Mouse (Mus musculus): Measurements from ENCODE around the gene Ric1. TPM values are rescaled to one million over a fixed set of nuclear protein-coding genes. Genes with fewer than 3 reads are reported as not detected.
A peak's percentile ranks its signal among the peaks of the same experiment; 100 is the strongest.

Gene Ric1
- total and polyA plus RNA-seq, 3 experiments = 9.2 to 20.6 (median 16.9) TPM

- no peak overlapping the region for H3K4me3 ChIP-seq
- WGBS = 90% methylated on average over 4 of the region's 4 CpGs
- DNase-seq = no peak
- TF ChIP-seq EP300 (IDR thresholded peaks at IDR 0.05; ENCODE audit: insufficient read depth, low read depth, low read length) (no peak), POLR2A (IDR thresholded peaks at IDR 0.05; ENCODE audit: insufficient read depth, low read depth, low read length) (no peak), CTCF (IDR thresholded peaks at IDR 0.05) (no peak)
- H3K27me3 ChIP-seq (ENCODE audit: control insufficient read depth, insufficient read depth, low read length) = no peaks in the 10 kb centered on the region
- H3K9ac ChIP-seq (ENCODE audit: low read depth, low read length) = no peak overlapping the region
- intact Hi-C loops (cut with DNase I) = no loop called here
- H3K4me1 ChIP-seq (ENCODE audit: control insufficient read depth, insufficient read depth, low read length) = no peaks in the 10 kb centered on the region
- no peaks in the 10 kb centered on the region for H3K79me2 ChIP-seq (replicated peaks; ENCODE audit: control insufficient read depth, insufficient read depth, low read length)
- no peak overlapping the region for H3K27ac ChIP-seq
- H3K36me3 ChIP-seq (ENCODE audit: control insufficient read depth, insufficient read depth, low read length) = peaks cover 7% of the 10 kb centered on the region; the same call in 1 of the 2 replicates
These were observed 86.1 kb downstream of the Ric1 start for GRCm38 (mm10) chr19:29608212-29608611.

- Histone ChIP-seq H3K9ac (ENCODE audit: low read depth, low read length) (no peak overlapping the region), H3K4me3 (no peak overlapping the region), H3K36me3 (ENCODE audit: control insufficient read depth, insufficient read depth, low read length) (peaks cover 7% of the 10 kb centered on the region; the same call in 1 of the 2 replicates), H3K27me3 (ENCODE audit: control insufficient read depth, insufficient read depth, low read length) (no peaks in the 10 kb centered on the region), H3K4me1 (ENCODE audit: control insufficient read depth, insufficient read depth, low read length) (no peaks in the 10 kb centered on the region), H3K27ac (no peak overlapping the region), H3K79me2 (replicated peaks; ENCODE audit: control insufficient read depth, insufficient read depth, low read length) (no peaks in the 10 kb centered on the region)
- intact Hi-C loops (cut with DNase I) = no loop called here
- TF ChIP-seq EP300 (IDR thresholded peaks at IDR 0.05; ENCODE audit: insufficient read depth, low read depth, low read length) = no peak
- no peak for TF ChIP-seq CTCF (IDR thresholded peaks at IDR 0.05)
- no peak for TF ChIP-seq POLR2A (IDR thresholded peaks at IDR 0.05; ENCODE audit: insufficient read depth, low read depth, low read length)
- no peak for DNase-seq
- 40% methylated on average over 10 of the region's 10 CpGs for WGBS
These were observed 88.8 kb downstream of the Ric1 start for GRCm38 (mm10) chr19:29610907-29611306.

GRCm38 (mm10) chr19:29612102-29612501, 90.0 kb downstream of the Ric1 start:
- Histone ChIP-seq H3K27ac (no peak overlapping the region), H3K79me2 (replicated peaks; ENCODE audit: control insufficient read depth, insufficient read depth, low read length) (no peaks in the 10 kb centered on the region), H3K4me3 (no peak overlapping the region), H3K27me3 (ENCODE audit: control insufficient read depth, insufficient read depth, low read length) (no peaks in the 10 kb centered on the region), H3K9ac (ENCODE audit: low read depth, low read length) (no peak overlapping the region), H3K36me3 (ENCODE audit: control insufficient read depth, insufficient read depth, low read length) (peaks cover 7% of the 10 kb centered on the region; the same call in 1 of the 2 replicates), H3K4me1 (ENCODE audit: control insufficient read depth, insufficient read depth, low read length) (no peaks in the 10 kb centered on the region)
- no peak for DNase-seq
- no peak for TF ChIP-seq POLR2A (IDR thresholded peaks at IDR 0.05; ENCODE audit: insufficient read depth, low read depth, low read length)
- TF ChIP-seq EP300 (IDR thresholded peaks at IDR 0.05; ENCODE audit: insufficient read depth, low read depth, low read length) = no peak
- no peak for TF ChIP-seq CTCF (IDR thresholded peaks at IDR 0.05)
- 67% methylated on average over 2 of the region's 2 CpGs for WGBS
- intact Hi-C loops (cut with DNase I) = no loop called here

- no peaks in the 10 kb centered on the region for H3K36me3 ChIP-seq (ENCODE audit: control insufficient read depth, insufficient read depth, low read length)
- TF ChIP-seq CTCF (IDR thresholded peaks at IDR 0.05) (no peak), POLR2A (IDR thresholded peaks at IDR 0.05; ENCODE audit: insufficient read depth, low read depth, low read length) (no peak), EP300 (IDR thresholded peaks at IDR 0.05; ENCODE audit: insufficient read depth, low read depth, low read length) (no peak)
- H3K4me1 ChIP-seq (ENCODE audit: control insufficient read depth, insufficient read depth, low read length) = peaks cover 3% of the 10 kb centered on the region
- intact Hi-C loops (cut with DNase I) = no loop called here
- 35% methylated on average over 8 of the region's 9 CpGs for WGBS
- DNase-seq = peak in 1 of 2 experiments; percentile 6
- H3K4me3 ChIP-seq = peak overlapping the region; percentile 22
- H3K79me2 ChIP-seq (replicated peaks; ENCODE audit: control insufficient read depth, insufficient read depth, low read length) = no peaks in the 10 kb centered on the region
- no peaks in the 10 kb centered on the region for H3K27me3 ChIP-seq (ENCODE audit: control insufficient read depth, insufficient read depth, low read length)
- peak overlapping the region; percentile 50; the same call in 1 of the 2 replicates for H3K9ac ChIP-seq (ENCODE audit: low read depth, low read length)
- peak overlapping the region; percentile 45 for H3K27ac ChIP-seq
These were observed 119.0 kb downstream of the Ric1 start for GRCm38 (mm10) chr19:29641055-29641454.

GRCm38 (mm10) chr19:29641510-29641909, 119.4 kb downstream of the Ric1 start:
- 72% methylated on average over 5 of the region's 5 CpGs for WGBS
- no peaks in the 10 kb centered on the region for H3K36me3 ChIP-seq (ENCODE audit: control insufficient read depth, insufficient read depth, low read length)
- intact Hi-C loops (cut with DNase I) = no loop called here
- H3K4me1 ChIP-seq (ENCODE audit: control insufficient read depth, insufficient read depth, low read length) = peaks cover 3% of the 10 kb centered on the region
- no peak overlapping the region for H3K9ac ChIP-seq (ENCODE audit: low read depth, low read length)
- H3K27me3 ChIP-seq (ENCODE audit: control insufficient read depth, insufficient read depth, low read length) = no peaks in the 10 kb centered on the region
- H3K27ac ChIP-seq = peak overlapping the region; percentile 7; the same call in 1 of the 2 replicates
- H3K4me3 ChIP-seq = peak overlapping the region; percentile 6
- DNase-seq = no peak
- TF ChIP-seq CTCF (IDR thresholded peaks at IDR 0.05) (no peak), EP300 (IDR thresholded peaks at IDR 0.05; ENCODE audit: insufficient read depth, low read depth, low read length) (no peak), POLR2A (IDR thresholded peaks at IDR 0.05; ENCODE audit: insufficient read depth, low read depth, low read length) (no peak)
- H3K79me2 ChIP-seq (replicated peaks; ENCODE audit: control insufficient read depth, insufficient read depth, low read length) = no peaks in the 10 kb centered on the region

- Histone ChIP-seq H3K36me3 (ENCODE audit: control insufficient read depth, insufficient read depth, low read length) (no peaks in the 10 kb centered on the region), H3K79me2 (replicated peaks; ENCODE audit: control insufficient read depth, insufficient read depth, low read length) (no peaks in the 10 kb centered on the region), H3K27me3 (ENCODE audit: control insufficient read depth, insufficient read depth, low read length) (no peaks in the 10 kb centered on the region), H3K4me1 (ENCODE audit: control insufficient read depth, insufficient read depth, low read length) (peaks cover 3% of the 10 kb centered on the region), H3K4me3 (no peak overlapping the region), H3K27ac (no peak overlapping the region), H3K9ac (ENCODE audit: low read depth, low read length) (no peak overlapping the region)
- intact Hi-C loops (cut with DNase I) = no loop called here
- TF ChIP-seq CTCF (IDR thresholded peaks at IDR 0.05) = no peak
- no peak for TF ChIP-seq POLR2A (IDR thresholded peaks at IDR 0.05; ENCODE audit: insufficient read depth, low read depth, low read length)
- TF ChIP-seq EP300 (IDR thresholded peaks at IDR 0.05; ENCODE audit: insufficient read depth, low read depth, low read length) = no peak
- DNase-seq = no peak
- 84% methylated on average over 6 of the region's 6 CpGs for WGBS
These were observed 120.1 kb downstream of the Ric1 start for GRCm38 (mm10) chr19:29642211-29642610.

Measured in heart, adult 2 months (tissue).